Mouse (Mus musculus): ENCODE results near the gene Maml3.

DNA sequence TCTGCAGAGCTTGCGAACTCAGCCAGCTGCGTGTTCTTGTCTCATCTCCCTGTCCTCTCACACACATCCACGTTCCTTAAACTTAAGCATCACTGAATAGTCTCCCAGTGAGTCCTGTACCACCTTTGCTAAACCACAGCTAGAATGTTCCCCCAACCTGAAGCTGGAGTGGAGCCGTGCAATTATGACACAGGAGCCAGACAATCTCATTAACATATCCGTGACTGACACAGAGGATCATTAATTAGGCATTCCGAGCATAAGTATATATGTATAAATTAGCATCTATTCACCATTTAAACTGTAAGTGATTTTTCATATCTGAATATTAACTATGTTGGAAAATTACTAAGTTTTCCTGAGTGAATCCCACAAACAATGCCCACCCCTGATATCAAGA, 181.1 kb downstream of the Maml3 start:
- no peak for TF ChIP-seq CTCF (IDR thresholded peaks at IDR 0.05; ENCODE audit: borderline replicate concordance, extremely low read depth, insufficient read depth, insufficient read length)
- TF ChIP-seq POLR2A (IDR thresholded peaks at IDR 0.05; ENCODE audit: borderline replicate concordance, extremely low read depth, insufficient read depth, insufficient read length, poor library complexity, severe bottlenecking), result no peak

Measured in brain, embryonic 14.5 days (tissue).